Mouse (Mus musculus) stomach, postnatal 0 days (tissue): ENCODE measurements around the gene Setdb1. TPM values are rescaled to one million over a fixed set of nuclear protein-coding genes. Genes with fewer than 3 reads are reported as not detected.
"Not testable (repeated sequence)": the region's sequence is repeated elsewhere in the genome, so short reads cannot be mapped to it uniquely, and the experiment has no call there.

Source experiments
- ATAC-seq: fragments of 200-750 bp; cut with Nextera tagmentation; 2 replicates; pipeline ENCODE4 v1.8.0; 2017; ENCODE audit not compliant: low FRiP score, low TSS enrichment
- DNase-seq: peaks from one replicate; pipeline ENCODE4 v3.0.0-alpha.2; 2016; ENCODE audit warnings: low spot score
- H3K27ac ChIP-seq: fragments of 300-500 bp; sonication (generic); replicated peaks from 2 replicates; pipeline ENCODE4 v1.5.1; 2014; ENCODE audit warnings: mild to moderate bottlenecking, control low read depth
- H3K27me3 ChIP-seq: fragments of 300-500 bp; sonication (generic); 2 replicates; pipeline ENCODE4 v1.6.1; 2014; ENCODE audit warnings: low read length; ENCODE audit not compliant: control insufficient read depth, insufficient read depth
- H3K36me3 ChIP-seq: fragments of 300-500 bp; sonication (generic); 2 replicates; pipeline ENCODE4 v1.6.1; 2014; ENCODE audit warnings: low read length, mixed read lengths; ENCODE audit not compliant: control insufficient read depth, insufficient read depth
- H3K4me1 ChIP-seq: fragments of 300-500 bp; sonication (generic); replicated peaks from 2 replicates; pipeline ENCODE4 v1.6.1; 2014; ENCODE audit warnings: antibody characterized with exemption; ENCODE audit not compliant: control insufficient read depth, insufficient read depth
- H3K4me2 ChIP-seq: fragments of 300-500 bp; sonication (generic); replicated peaks from 2 replicates; pipeline ENCODE4 v1.6.1; 2014; ENCODE audit warnings: low read depth, mild to moderate bottlenecking, control low read depth, moderate library complexity
- H3K4me3 ChIP-seq: fragments of 300-500 bp; sonication (generic); 2 replicates; pipeline ENCODE4 v1.5.1; 2014; ENCODE audit warnings: low read depth, low read length, control low read depth
- H3K9ac ChIP-seq: fragments of 300-500 bp; sonication (generic); 2 replicates; pipeline ENCODE4 v1.6.1; 2014; ENCODE audit warnings: mild to moderate bottlenecking, low read length, control low read depth, mixed read lengths
- H3K9me3 ChIP-seq: fragments of 300-500 bp; sonication (generic); 2 replicates; pipeline ENCODE4 v1.6.1; 2016; ENCODE audit warnings: low read length; ENCODE audit not compliant: control insufficient read depth
- CTCF ChIP-seq: IDR thresholded peaks from 2 replicates; pipeline ENCODE4 v1.5.1; 2016; ENCODE audit warnings: antibody characterized with exemption, low read depth, mild to moderate bottlenecking, moderate library complexity
- EP300 ChIP-seq: optimal IDR thresholded peaks from 2 replicates; pipeline ENCODE3; 2016; ENCODE audit warnings: antibody characterized with exemption
- WGBS: fragments of 180-500 bp; shearing (Covaris S2); extraction: QIAGEN DNeasy Blood & Tissue Kit; methylation state at CpG from one replicate; pipeline ENCODE4 v1.1.7; 2014; 5-methylcytosine and 5-hydroxymethylcytosine counted together
- polyA plus RNA-seq: library from polyadenylated mRNA; unstranded; fragments of >200 nt; fragmentation: Nextera tagmentation; extraction: Ambion mirVana; gene quantifications from 2 replicates; pipeline ENCODE4 v1.2.1, GENCODE M21; 2015

Gene Setdb1
- polyA plus RNA-seq, 1 experiment from 2014 or later, result 8.6 TPM

GRCm38 (mm10) chr3:95357746-95358145 lies 744 bp upstream of the Setdb1 start:
- H3K4me2 ChIP-seq, result no peak overlapping the region
- no peaks in the 10 kb centered on the region for H3K9me3 ChIP-seq
- TF ChIP-seq EP300 (no peak), CTCF (no peak)
- no peak for DNase-seq
- WGBS, result 94% methylated on average over 2 of the region's 2 CpGs
- no peaks in the 10 kb centered on the region for H3K4me1 ChIP-seq
- no peak overlapping the region for H3K4me3 ChIP-seq
- no peaks in the 10 kb centered on the region for H3K36me3 ChIP-seq
- no peak for ATAC-seq
- H3K27me3 ChIP-seq, result no peaks in the 10 kb centered on the region
- no peak overlapping the region for H3K27ac ChIP-seq
- no peak overlapping the region for H3K9ac ChIP-seq

GRCm38 (mm10) chr3:95355911-95356544 lies 974 bp downstream of the Setdb1 start:
- not testable (repeated sequence) for H3K36me3 ChIP-seq, H3K9me3 ChIP-seq, H3K4me1 ChIP-seq, ATAC-seq, DNase-seq, H3K27me3 ChIP-seq, H3K27ac ChIP-seq, H3K9ac ChIP-seq
- peak overlapping the region; percentile 45; the same call in 1 of the 2 replicates for H3K4me3 ChIP-seq
- WGBS, result 26% methylated on average over 8 of the region's 19 CpGs
- H3K4me2 ChIP-seq, result peak overlapping the region; percentile 31; the same call in 1 of the 2 replicates

- TF ChIP-seq CTCF, result peak; percentile 82
- TF ChIP-seq EP300, result no peak
- H3K36me3 ChIP-seq, result peaks cover 17% of the 10 kb centered on the region
- no peak for ATAC-seq
These were observed 7.5 kb downstream of the Setdb1 start for GRCm38 (mm10) chr3:95349491-95349890.

GRCm38 (mm10) chr3:95348343-95348742 lies 8.7 kb downstream of the Setdb1 start:
- not testable (repeated sequence) for H3K27me3 ChIP-seq, DNase-seq, H3K4me1 ChIP-seq, H3K4me3 ChIP-seq, ATAC-seq, H3K9ac ChIP-seq, H3K9me3 ChIP-seq, H3K4me2 ChIP-seq, H3K27ac ChIP-seq
- H3K36me3 ChIP-seq, result peaks cover 17% of the 10 kb centered on the region
- 97% methylated on average over 4 of the region's 5 CpGs for WGBS

More at GRCm38 (mm10) chr3:95349491-95349890, 7.5 kb downstream of the Setdb1 start:
- H3K27ac ChIP-seq, result no peak overlapping the region
- no peaks in the 10 kb centered on the region for H3K4me1 ChIP-seq
- no peaks in the 10 kb centered on the region for H3K9me3 ChIP-seq
- no peaks in the 10 kb centered on the region for H3K27me3 ChIP-seq
- H3K4me2 ChIP-seq, result no peak overlapping the region
- no peak overlapping the region for H3K9ac ChIP-seq
- DNase-seq, result no peak
- no peak overlapping the region for H3K4me3 ChIP-seq

GRCm38 (mm10) chr3:95346454-95346853 lies 10.5 kb downstream of the Setdb1 start:
- no peak for ATAC-seq
- 87% methylated on average over 7 of the region's 7 CpGs for WGBS
- H3K4me2 ChIP-seq, result no peak overlapping the region

GRCm38 (mm10) chr3:95343356-95344000 lies 13.5 kb downstream of the Setdb1 start:
- H3K27ac ChIP-seq, H3K9me3 ChIP-seq, ATAC-seq, H3K9ac ChIP-seq, DNase-seq, H3K4me2 ChIP-seq, H3K4me1 ChIP-seq, H3K27me3 ChIP-seq, H3K4me3 ChIP-seq: not testable (repeated sequence)
- 93% methylated on average over 9 of the region's 9 CpGs for WGBS
- H3K36me3 ChIP-seq, result peaks cover 40% of the 10 kb centered on the region

More at GRCm38 (mm10) chr3:95346454-95346853, 10.5 kb downstream of the Setdb1 start:
- H3K9ac ChIP-seq, result no peak overlapping the region
- TF ChIP-seq CTCF (no peak), EP300 (no peak)
- no peaks in the 10 kb centered on the region for H3K4me1 ChIP-seq
- H3K27me3 ChIP-seq, result no peaks in the 10 kb centered on the region
- no peaks in the 10 kb centered on the region for H3K9me3 ChIP-seq
- H3K27ac ChIP-seq, result no peak overlapping the region
- H3K4me3 ChIP-seq, result no peak overlapping the region
- DNase-seq, result no peak
- H3K36me3 ChIP-seq, result peaks cover 18% of the 10 kb centered on the region
